Mouse (Mus musculus): Measurements from ENCODE around the gene Sim1. TPM values are rescaled to one million over a fixed set of nuclear protein-coding genes. Genes with fewer than 3 reads are reported as not detected.

Gene Sim1
- polyA plus RNA-seq, 1 experiment from 2014 or later, result 0.45 TPM

GRCm38 (mm10) chr10:50902741-50903715 lies 8.5 kb downstream of the Sim1 start:
- peak overlapping the region; percentile 18 for H3K4me3 ChIP-seq (replicated peaks)
- under 1% methylated on average over 43 of the region's 43 CpGs for WGBS
- no peaks in the 10 kb centered on the region for H3K9me3 ChIP-seq
- no peak for ATAC-seq (ENCODE audit: insufficient number of reproducible peaks, insufficient read depth, low FRiP score, low TSS enrichment, low read depth)
- H3K27me3 ChIP-seq, result peaks cover 82% of the 10 kb centered on the region
- H3K27ac ChIP-seq, result no peak overlapping the region
- H3K36me3 ChIP-seq, result no peaks in the 10 kb centered on the region
- H3K4me2 ChIP-seq, result peak overlapping the region; percentile 37
- H3K9ac ChIP-seq (replicated peaks), result no peak overlapping the region
- H3K4me1 ChIP-seq (replicated peaks), result peaks cover 14% of the 10 kb centered on the region

- Histone ChIP-seq H3K4me3 (replicated peaks) (no peak overlapping the region), H3K9ac (replicated peaks) (no peak overlapping the region)
Observed at GRCm38 (mm10) chr10:50903846-50904763, 9.6 kb downstream of the Sim1 start.

GRCm38 (mm10) chr10:50904764-50905701 lies 10.5 kb downstream of the Sim1 start:
- Histone ChIP-seq H3K27me3 (peaks cover 95% of the 10 kb centered on the region), H3K4me1 (replicated peaks) (peaks cover 14% of the 10 kb centered on the region), H3K4me3 (replicated peaks) (no peak overlapping the region), H3K9me3 (no peaks in the 10 kb centered on the region), H3K9ac (replicated peaks) (no peak overlapping the region), H3K27ac (no peak overlapping the region), H3K36me3 (no peaks in the 10 kb centered on the region), H3K4me2 (peak overlapping the region; percentile 4; the same call in 1 of the 2 replicates)
- no peak for ATAC-seq (ENCODE audit: insufficient number of reproducible peaks, insufficient read depth, low FRiP score, low TSS enrichment, low read depth)
- WGBS, result 8% methylated on average over 29 of the region's 29 CpGs

More at GRCm38 (mm10) chr10:50903846-50904763, 9.6 kb downstream of the Sim1 start:
- H3K27ac ChIP-seq, result no peak overlapping the region
- H3K4me1 ChIP-seq (replicated peaks), result peaks cover 14% of the 10 kb centered on the region
- ATAC-seq (ENCODE audit: insufficient number of reproducible peaks, insufficient read depth, low FRiP score, low TSS enrichment, low read depth), result no peak
- peaks cover 87% of the 10 kb centered on the region for H3K27me3 ChIP-seq
- peak overlapping the region; percentile 4; the same call in 1 of the 2 replicates for H3K4me2 ChIP-seq
- no peaks in the 10 kb centered on the region for H3K36me3 ChIP-seq
- WGBS, result 3% methylated on average over 26 of the region's 26 CpGs
- no peaks in the 10 kb centered on the region for H3K9me3 ChIP-seq

GRCm38 (mm10) chr10:50910400-50910799 lies 15.8 kb downstream of the Sim1 start:
- Histone ChIP-seq H3K4me2 (peak overlapping the region; percentile 53), H3K27ac (no peak overlapping the region), H3K27me3 (peaks cover 66% of the 10 kb centered on the region), H3K4me1 (replicated peaks) (peaks cover 10% of the 10 kb centered on the region), H3K9ac (replicated peaks) (no peak overlapping the region), H3K36me3 (no peaks in the 10 kb centered on the region), H3K4me3 (replicated peaks) (peak overlapping the region; percentile 30), H3K9me3 (no peaks in the 10 kb centered on the region)
- no peak for ATAC-seq (ENCODE audit: insufficient number of reproducible peaks, insufficient read depth, low FRiP score, low TSS enrichment, low read depth)
- WGBS, result 3% methylated on average over 16 of the region's 16 CpGs

- Histone ChIP-seq H3K27ac (no peak overlapping the region), H3K36me3 (no peaks in the 10 kb centered on the region)
Observed at GRCm38 (mm10) chr10:50910861-50911410, 16.4 kb downstream of the Sim1 start.

GRCm38 (mm10) chr10:50915607-50916006 lies 21.1 kb downstream of the Sim1 start:
- Histone ChIP-seq H3K36me3 (no peaks in the 10 kb centered on the region), H3K4me1 (replicated peaks) (peaks cover 4% of the 10 kb centered on the region), H3K4me3 (replicated peaks) (no peak overlapping the region), H3K27ac (no peak overlapping the region), H3K27me3 (peaks cover 14% of the 10 kb centered on the region), H3K9ac (replicated peaks) (no peak overlapping the region), H3K9me3 (no peaks in the 10 kb centered on the region), H3K4me2 (no peak overlapping the region)
- WGBS, result 42% methylated on average over 2 of the region's 2 CpGs
- no peak for ATAC-seq (ENCODE audit: insufficient number of reproducible peaks, insufficient read depth, low FRiP score, low TSS enrichment, low read depth)

More at GRCm38 (mm10) chr10:50910861-50911410, 16.4 kb downstream of the Sim1 start:
- WGBS, result 2% methylated on average over 12 of the region's 12 CpGs
- Histone ChIP-seq H3K9me3 (no peaks in the 10 kb centered on the region), H3K4me1 (replicated peaks) (peaks cover 10% of the 10 kb centered on the region), H3K4me3 (replicated peaks) (peak overlapping the region; percentile 30), H3K4me2 (peak overlapping the region; percentile 53), H3K9ac (replicated peaks) (no peak overlapping the region), H3K27me3 (peaks cover 61% of the 10 kb centered on the region)
- ATAC-seq (ENCODE audit: insufficient number of reproducible peaks, insufficient read depth, low FRiP score, low TSS enrichment, low read depth), result peak; percentile 85

GRCm38 (mm10) chr10:50929281-50929680 lies 34.7 kb downstream of the Sim1 start:
- H3K9me3 ChIP-seq, result no peaks in the 10 kb centered on the region
- H3K4me3 ChIP-seq (replicated peaks), result no peak overlapping the region
- H3K27ac ChIP-seq, result no peak overlapping the region
- H3K36me3 ChIP-seq, result no peaks in the 10 kb centered on the region
- H3K4me1 ChIP-seq (replicated peaks), result no peaks in the 10 kb centered on the region
- H3K27me3 ChIP-seq, result no peaks in the 10 kb centered on the region
- H3K9ac ChIP-seq (replicated peaks), result no peak overlapping the region
- H3K4me2 ChIP-seq, result no peak overlapping the region
- WGBS, result 72% methylated on average over 5 of the region's 5 CpGs
- no peak for ATAC-seq (ENCODE audit: insufficient number of reproducible peaks, insufficient read depth, low FRiP score, low TSS enrichment, low read depth)

- H3K9ac ChIP-seq (replicated peaks), result no peak overlapping the region
- no peak overlapping the region for H3K27ac ChIP-seq
Observed at GRCm38 (mm10) chr10:50935673-50936072, 41.1 kb downstream of the Sim1 start.

GRCm38 (mm10) chr10:50973625-50974024 lies 79.1 kb downstream of the Sim1 start:
- no peak overlapping the region for H3K4me2 ChIP-seq
- no peaks in the 10 kb centered on the region for H3K9me3 ChIP-seq
- H3K36me3 ChIP-seq, result no peaks in the 10 kb centered on the region
- no peaks in the 10 kb centered on the region for H3K27me3 ChIP-seq
- 62% methylated on average over 1 of the region's 1 CpGs for WGBS
- H3K4me1 ChIP-seq (replicated peaks), result no peaks in the 10 kb centered on the region
- ATAC-seq (ENCODE audit: insufficient number of reproducible peaks, insufficient read depth, low FRiP score, low TSS enrichment, low read depth), result no peak
- no peak overlapping the region for H3K27ac ChIP-seq
- H3K9ac ChIP-seq (replicated peaks), result no peak overlapping the region
- no peak overlapping the region for H3K4me3 ChIP-seq (replicated peaks)

More at GRCm38 (mm10) chr10:50935673-50936072, 41.1 kb downstream of the Sim1 start:
- Histone ChIP-seq H3K4me1 (replicated peaks) (no peaks in the 10 kb centered on the region), H3K4me3 (replicated peaks) (no peak overlapping the region), H3K27me3 (no peaks in the 10 kb centered on the region), H3K9me3 (no peaks in the 10 kb centered on the region), H3K4me2 (no peak overlapping the region), H3K36me3 (no peaks in the 10 kb centered on the region)
- no peak for ATAC-seq (ENCODE audit: insufficient number of reproducible peaks, insufficient read depth, low FRiP score, low TSS enrichment, low read depth)

- H3K27ac ChIP-seq, result no peak overlapping the region
- H3K36me3 ChIP-seq, result no peaks in the 10 kb centered on the region
- no peaks in the 10 kb centered on the region for H3K9me3 ChIP-seq
- no peak overlapping the region for H3K4me3 ChIP-seq (replicated peaks)
- no peaks in the 10 kb centered on the region for H3K4me1 ChIP-seq (replicated peaks)
- no peak overlapping the region for H3K9ac ChIP-seq (replicated peaks)
- ATAC-seq (ENCODE audit: insufficient number of reproducible peaks, insufficient read depth, low FRiP score, low TSS enrichment, low read depth), result no peak
- no peak overlapping the region for H3K4me2 ChIP-seq
- WGBS, result 89% methylated on average over 3 of the region's 3 CpGs
- H3K27me3 ChIP-seq, result no peaks in the 10 kb centered on the region
Observed at GRCm38 (mm10) chr10:50981849-50982248, 87.3 kb downstream of the Sim1 start.
